Mouse (Mus musculus) heart, adult 11 months (tissue): ENCODE measurements around the gene Ssh2.

Experiments
- DNase-seq: peaks from one replicate; pipeline ENCODE4 v3.0.0; 2022

The Ssh2 gene

DNA sequence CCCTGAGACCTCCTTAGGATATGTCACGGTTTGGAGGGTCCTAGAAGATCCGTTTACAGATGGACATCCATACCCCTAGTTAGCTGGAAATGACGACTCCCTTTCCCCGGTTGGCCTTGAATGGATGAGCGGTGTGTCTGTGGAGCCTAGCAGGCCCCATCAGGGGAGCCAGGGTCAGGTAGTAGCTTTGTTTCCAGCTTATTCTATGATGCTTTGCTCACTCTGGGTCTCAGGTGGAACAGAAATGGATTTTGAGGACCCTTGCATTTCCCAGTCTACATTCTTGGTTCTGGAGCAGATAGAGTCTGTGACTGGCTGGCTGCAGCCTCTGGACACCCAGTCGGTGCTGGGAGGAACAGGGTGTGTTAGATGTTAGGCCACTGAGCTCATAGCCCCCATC lies 278.7 kb downstream of the Ssh2 start:
- peak; percentile 90 for DNase-seq

DNA sequence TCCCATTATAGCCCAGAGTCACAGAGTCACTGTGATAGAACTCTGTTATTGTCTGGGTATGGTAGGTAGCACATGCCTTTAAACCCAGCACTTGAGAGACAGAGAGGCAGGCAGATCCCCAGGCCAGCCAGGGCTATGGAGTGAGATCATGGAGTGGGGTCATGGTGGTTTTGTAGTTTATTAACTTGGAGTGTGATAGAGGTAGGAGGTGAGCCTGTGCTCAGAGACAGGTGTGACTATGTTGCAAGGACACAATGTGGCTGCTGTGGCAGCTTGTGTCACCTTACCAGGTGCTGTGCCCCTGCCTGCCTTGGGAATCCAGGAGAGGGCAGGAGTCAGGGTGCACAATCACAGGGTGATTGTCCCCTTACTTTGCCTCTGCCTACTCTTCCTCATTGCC lies 279.4 kb downstream of the Ssh2 start:
- DNase-seq: peak; percentile 88

DNA sequence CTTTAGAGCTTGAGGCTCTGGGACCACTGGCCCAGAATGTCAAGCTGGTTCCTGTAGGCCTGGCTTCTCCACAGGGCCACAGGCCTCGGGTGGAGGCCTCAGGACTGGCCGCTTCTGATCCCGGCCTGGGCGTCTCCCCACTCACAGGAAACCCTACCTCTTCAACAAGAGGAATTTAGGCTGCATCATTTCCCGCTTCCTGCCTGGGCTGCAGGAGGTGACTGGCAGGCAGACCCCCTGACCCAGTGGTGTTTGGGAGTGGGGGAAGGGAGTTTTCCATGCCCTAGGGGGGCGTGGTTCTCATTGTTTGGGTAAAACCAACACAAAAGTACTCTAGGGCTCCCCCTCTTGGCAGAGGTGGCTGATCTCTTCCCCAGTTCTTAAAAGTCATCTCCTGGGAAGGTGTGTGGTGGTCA lies 281.3 kb downstream of the Ssh2 start:
- peak; percentile 99 for DNase-seq

DNA sequence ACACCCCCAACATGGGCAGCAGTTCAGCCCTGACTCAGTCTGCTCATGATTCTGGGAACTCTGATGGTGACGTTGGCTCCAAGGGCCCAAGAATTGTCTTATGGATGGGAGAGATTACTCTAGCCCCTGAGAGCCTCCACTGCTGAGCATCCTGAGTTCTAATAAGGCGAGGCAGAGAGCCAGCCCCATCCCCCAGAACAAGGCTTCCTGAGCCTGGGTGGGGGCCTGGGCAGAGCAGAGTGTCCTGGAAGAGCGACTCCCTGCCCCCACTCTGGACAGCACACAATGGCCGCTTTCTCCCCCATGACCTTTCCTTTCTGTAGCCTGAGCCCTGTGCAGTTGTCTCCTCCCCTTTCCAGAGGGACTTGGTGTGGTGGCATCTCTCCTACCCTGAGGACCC lies 281.8 kb downstream of the Ssh2 start:
- DNase-seq: peak; percentile 98

DNA sequence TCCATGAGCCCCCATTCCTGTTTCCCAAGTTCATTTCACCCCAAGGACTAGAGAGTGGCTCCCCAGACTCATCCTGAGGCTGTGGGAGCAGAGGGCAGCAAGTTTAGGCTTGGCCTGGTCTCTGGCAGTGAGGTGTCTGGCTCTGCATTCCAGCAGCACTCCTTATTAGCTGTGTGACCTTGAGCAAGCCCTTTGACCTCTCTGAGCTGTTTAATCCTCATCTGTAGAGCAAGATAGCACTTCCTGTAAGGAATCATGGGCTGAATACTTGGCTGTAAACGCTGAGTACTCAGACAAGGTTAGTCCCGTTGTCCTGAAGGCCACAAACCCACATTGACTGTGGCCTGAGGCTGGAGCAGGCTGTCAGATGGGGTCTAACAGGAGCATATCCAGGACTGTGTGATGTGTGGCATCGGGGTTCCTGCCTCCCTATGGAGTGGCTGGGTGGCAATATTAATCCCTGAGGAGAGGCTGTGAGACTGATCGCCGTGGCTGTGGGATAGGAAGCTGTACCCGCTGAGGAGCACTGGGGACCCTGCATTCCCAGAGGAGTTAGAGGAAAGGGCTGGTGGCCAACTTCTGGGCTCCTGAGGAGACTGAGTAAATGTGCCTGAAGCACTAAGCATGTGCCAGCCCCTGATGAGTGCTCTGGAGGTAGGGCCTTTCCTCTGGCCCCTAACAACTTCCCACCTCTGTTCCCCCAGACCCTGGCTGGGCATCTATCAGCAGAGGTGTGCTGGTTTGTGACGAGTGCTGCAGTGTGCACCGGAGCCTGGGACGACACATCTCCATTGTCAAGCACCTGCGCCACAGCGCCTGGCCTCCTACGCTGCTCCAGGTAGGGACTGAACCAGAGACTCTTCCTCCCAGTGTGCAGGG lies 282.4 kb downstream of the Ssh2 start:
- DNase-seq: peak; percentile 93

DNA sequence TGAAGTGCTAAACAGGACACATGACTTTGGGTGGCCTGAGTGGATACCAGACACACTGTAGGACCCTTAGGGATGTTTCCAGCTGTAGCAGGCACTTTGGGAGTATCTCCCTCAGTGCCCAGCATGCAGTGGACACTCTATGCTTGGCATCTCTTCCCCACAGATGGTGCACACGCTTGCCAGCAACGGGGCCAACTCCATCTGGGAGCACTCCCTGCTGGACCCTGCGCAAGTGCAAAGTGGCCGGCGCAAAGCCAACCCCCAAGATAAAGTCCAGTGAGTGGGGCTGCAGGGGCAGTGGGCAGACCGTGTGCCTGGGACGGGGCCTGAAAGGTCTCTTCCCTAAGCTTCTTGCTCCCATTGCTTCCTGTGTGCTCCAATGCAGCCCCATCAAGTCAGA lies 283.3 kb downstream of the Ssh2 start:
- peak; percentile 92 for DNase-seq

DNA sequence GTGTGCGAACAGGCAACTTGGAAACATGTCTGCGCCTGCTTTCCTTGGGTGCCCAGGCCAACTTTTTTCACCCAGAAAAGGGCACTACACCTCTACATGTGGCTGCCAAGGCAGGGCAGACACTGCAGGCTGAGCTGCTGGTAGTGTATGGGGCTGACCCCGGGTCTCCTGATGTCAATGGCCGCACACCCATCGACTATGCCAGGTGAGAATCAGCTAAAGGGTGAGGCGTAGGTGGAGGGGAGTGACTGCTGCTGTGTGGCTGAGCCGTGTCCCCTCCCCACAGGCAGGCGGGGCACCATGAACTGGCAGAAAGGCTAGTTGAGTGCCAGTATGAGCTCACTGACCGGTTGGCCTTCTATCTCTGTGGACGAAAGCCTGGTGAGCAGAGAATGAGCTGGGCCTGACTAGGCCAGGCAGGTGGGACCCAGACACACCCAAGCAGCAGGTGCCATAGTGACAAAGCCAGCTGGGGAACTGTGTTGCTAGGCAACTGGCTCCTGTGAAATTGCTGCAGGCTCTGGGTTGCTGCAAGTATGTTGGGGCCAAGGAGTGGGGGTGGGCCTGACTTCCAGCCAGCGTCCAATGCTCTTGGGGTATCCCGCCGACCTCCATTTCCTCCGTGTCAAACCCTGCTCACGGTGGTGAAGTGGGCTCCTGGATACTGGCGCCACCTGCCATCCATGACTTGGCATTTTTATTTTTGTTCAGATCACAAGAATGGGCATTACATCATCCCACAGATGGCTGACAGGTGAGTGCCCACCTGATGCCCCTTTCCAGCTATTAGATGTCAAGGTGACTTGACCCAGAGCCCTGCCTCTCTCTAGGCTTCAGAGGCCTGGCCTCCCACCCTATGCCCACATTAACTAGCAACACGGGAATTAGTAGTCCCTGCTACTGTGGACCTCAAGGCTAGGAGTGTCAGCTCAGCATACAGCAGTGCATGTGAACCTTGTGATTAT lies 284.6 kb downstream of the Ssh2 start:
- DNase-seq: peak; percentile 92

DNA sequence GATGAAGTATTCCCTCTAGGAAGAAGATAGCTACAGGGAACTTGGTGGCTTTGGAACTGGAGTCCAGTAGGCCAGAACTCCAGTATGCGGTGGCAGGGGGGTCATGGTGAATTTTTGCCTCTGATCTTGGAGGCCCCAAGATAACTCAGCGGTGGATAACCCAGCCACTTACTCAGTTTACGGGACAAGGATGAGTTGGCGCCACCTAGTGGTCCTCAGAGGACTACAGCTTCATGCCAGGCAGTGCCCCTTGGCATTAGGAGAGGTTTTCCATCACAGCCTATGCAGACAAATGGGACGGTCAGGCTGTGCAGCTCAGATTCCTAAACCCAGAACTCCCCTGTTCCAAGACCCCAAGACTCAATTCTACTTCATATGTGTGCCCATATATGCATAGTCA lies 285.3 kb downstream of the Ssh2 start:
- peak; percentile 97 for DNase-seq

DNA sequence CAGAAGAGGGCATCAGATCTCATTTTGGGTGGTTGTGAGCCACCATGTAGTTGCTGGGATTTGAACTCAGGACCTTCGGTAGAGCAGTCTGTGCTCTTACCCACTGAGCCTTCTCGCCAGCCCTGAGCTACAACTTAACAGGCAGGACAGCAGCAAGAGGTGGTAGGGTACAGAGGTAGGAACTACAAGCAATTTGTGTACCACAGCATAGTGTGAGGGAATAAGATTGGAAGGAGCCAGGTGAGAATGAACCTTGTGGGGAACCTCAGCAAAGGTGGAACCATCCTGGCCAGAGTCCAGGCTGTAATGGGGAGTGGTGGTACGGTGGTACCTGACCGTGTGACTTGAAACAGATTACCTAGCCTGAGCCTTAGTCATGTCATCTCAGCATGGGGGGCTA lies 285.9 kb downstream of the Ssh2 start:
- no peak for DNase-seq

DNA sequence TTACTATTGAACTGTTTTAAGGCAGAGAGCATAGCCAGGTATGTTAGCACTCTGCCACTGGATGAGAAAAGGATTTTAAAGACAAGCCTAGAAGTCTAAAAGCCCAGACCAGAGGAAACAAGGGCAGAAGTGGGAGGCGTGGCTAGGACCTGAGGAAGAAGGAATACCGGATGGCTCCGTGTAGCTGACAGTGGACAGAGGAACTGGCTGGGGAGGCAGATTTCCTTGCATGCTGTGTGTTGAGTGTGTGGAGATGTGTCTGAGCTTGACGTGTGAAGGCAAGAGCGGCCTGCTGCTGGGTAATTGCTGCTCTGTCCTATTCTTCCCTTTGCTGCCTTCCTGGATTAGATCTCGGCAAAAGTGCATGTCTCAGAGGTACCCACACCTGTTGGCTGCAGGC lies 286.4 kb downstream of the Ssh2 start:
- DNase-seq: peak; percentile 91

DNA sequence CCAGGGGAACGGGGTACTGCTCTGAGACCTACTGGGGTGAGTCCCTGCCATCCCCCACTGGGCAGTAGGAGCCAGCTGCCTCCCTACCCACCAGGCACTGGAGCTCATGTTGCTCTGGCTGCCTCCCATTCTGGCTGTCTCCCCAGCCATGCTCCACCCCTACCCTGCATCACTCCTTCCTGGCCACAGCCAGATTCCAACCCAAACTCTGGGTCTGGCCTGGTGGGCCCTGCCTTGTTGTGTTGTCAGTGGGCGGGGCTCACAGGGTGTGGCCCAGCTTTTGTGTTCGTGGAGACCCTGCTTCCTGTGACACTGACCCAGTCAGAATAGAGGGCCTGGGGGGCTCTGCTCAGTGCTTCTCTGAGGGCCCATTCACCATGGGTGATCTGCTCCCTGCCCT lies 287.4 kb downstream of the Ssh2 start:
- DNase-seq: peak; percentile 97

DNA sequence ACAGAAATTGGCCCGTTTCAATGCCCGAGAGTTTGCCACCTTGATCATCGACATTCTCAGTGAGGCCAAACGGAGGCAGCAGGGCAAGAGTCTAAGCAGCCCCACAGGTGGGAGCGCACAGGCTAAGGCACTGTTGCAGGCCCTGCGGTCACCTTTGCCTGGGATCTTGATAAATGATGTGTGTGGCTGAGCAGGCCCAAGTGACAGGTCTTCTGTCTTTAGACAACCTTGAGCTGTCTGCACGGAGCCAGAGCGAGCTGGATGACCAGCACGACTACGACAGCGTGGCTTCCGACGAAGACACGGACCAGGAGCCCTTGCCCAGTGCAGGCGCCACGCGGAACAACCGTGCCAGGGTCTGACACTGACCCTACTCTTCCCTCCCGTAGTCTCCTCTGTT lies 288.3 kb downstream of the Ssh2 start:
- peak; percentile 90 for DNase-seq

DNA sequence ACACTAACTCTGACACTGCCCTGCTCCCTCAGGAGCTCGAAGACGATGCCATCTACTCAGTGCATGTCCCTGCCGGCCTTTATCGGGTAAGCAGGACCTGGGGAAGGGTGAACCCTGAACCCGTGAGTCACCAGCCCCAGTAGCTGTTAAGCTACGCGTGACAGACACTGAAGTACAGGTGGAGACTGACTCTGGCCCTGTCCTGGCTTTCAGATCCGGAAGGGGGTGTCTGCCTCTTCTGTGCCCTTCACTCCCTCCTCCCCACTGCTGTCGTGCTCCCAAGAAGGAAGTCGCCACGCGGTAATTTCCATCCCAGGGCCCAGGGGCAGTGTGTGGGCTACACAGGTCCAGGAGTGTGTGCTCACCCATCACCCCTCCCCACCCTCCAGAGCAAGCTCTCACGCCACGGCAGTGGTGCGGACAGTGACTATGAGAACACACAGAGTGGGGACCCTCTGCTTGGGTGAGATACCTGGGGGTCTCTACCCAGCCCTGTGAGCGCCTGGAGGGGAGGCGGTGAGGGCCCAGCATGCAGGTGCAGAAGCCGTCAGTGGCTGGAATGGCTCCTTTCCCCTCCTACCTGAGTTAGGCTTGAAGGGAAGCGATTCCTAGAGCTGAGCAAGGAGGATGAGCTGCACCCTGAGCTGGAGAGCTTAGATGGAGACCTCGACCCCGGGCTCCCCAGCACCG lies 289.3 kb downstream of the Ssh2 start:
- DNase-seq: peak; percentile 93

DNA sequence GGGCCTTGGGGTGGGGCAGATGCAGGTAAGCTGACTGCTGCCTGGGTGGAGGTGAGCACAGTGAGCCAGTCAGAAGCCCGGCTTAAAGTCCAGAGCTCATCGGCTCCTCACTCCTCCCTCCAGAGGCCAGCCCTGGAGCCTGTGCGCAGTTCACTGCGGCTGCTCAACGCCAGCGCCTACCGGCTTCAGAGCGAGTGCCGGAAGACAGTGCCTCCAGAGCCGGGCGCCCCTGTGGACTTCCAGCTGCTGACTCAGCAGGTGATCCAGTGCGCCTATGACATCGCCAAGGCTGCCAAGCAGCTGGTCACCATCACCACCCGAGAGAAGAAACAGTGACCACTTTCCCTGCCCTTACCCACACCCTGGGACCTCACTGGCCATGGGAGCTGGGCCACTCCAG lies 290.2 kb downstream of the Ssh2 start:
- DNase-seq: peak; percentile 92

DNA sequence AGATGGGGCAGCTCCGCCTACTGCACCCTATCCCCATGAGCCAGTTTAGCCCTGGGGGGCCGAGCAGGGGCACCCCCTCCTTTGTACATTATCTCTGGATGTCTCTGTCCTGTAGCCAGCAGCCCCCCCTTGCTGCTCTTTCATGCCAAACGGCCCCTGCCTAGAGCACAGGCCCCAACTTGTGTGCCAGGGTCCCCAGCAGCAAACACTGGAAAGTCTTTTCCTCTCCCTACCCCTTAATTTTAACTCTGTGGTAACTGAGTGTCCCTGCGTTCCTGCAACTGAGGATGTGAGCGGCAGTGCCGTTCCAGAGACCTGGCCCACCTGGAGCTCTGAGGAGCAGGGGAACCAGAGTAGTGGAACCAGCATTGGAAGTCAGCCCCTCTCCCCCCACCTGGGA lies 290.9 kb downstream of the Ssh2 start:
- peak; percentile 91 for DNase-seq

DNA sequence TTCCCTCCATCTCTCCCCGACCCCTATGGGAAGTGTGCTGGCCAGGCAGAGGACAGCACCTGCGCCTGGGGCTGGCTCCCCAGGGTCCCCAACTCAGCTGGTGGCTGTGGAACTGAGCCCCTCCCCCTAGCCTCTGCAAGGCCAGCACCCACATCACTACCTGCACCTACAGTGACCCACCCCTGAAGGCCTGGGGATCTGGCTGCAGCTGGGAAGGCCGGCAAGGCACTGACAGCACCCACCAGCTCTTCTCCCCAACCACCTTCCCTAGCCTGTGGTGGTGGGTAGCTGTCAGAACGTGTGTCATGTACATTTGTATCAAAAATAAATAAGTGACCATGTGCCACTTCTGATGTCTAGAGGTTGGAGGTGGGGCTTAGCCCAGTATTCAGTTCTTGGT lies 291.3 kb downstream of the Ssh2 start:
- DNase-seq: peak; percentile 90

DNA sequence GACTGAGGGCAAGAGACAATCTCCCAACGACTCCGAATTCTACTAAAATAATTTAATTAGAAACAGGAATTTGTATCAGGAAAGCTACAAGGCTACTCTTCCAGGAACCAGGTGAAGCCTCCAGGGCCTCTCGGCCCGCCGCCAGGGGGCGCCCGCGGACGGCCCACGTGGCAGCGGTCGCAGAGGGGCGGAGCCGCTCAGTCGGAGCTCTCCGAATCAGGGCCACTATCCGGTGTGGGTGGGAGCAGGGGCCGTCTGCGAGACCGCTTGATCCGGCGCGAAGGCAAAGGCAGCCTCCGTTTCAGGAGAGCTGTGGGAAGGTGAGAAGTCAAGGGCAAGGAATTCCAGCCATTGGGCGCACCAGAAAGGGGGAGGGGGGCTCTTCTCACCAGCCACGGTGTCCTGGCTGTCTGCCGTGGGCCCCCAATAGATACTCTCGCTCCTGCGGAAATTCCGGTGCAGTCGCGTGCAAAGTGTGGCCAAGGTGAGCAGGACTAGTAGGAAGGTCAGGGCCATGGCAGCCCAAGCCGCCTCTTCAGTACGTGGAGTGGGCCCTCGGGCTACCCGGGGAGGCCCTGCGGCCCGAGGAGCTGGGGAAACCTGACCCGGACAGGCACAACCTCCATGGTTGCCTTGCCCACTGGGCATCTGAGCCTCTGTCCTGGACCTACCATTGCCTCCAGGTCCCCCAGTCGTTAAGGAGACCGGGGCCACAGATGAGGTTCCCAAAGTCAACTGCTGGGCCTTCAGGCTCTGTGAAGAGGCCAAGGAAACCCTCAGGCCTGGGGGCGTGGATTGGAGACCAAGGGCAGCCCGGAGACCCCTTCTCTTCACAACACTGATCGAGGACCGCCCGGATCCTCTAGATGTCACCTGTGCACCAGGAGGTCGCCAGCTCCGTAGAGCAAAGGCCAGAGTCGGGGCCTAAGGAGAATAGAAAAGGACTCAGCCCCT lies 292.3 kb downstream of the Ssh2 start:
- peak; percentile 98 for DNase-seq
